Mouse (Mus musculus): ENCODE measurements around the gene Phykpl. TPM values are rescaled to one million over a fixed set of nuclear protein-coding genes. Genes with fewer than 3 reads are reported as not detected.

Phykpl gene
- polyA plus RNA-seq, 1 experiment, result 7.0 TPM

DNA sequence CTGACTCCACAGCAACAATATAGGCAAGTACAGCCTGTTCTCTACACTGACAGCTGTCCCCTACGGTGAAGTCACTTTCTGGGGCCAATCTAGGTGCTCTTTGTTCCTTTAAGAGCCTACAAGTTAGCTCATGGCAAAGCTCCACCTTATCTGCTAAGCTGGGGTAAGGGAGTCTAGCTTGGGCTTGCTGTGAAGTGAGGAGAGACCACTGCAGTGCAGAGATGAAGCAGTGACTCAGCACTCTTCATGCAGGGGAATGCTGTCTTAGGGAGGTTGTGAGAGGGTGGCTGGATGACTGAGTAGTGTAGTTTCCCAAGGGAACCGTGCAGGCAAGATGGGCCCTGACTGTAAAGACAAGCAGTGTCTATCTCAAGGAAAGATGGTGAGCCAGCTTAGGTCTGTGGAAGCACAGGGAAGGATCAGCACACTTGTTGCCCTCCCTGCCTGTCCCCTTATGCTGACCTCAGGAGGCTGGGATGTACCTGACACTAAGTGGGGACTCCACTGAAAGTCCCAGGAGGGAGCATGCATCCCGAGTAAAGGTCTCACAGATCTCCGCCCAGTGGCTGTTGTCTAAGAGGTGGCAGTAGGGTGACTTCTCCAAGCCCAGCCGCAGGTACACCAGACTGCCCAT is 40.7 kb downstream of the Phykpl start:
- Histone ChIP-seq H3K79me2 (ENCODE audit: control insufficient read depth, insufficient read depth) (peaks cover 16% of the 10 kb centered on the region), H3K4me2 (ENCODE audit: low read depth) (no peak overlapping the region), H3K4me3 (no peak overlapping the region), H3K27me3 (ENCODE audit: control insufficient read depth, insufficient read depth, insufficient read length) (no peaks in the 10 kb centered on the region), H3ac (ENCODE audit: control insufficient read depth, insufficient read length) (no peak overlapping the region), H3K36me3 (ENCODE audit: control insufficient read depth, insufficient read depth) (peaks cover 30% of the 10 kb centered on the region)
- no peak for TF ChIP-seq USF1 (IDR thresholded peaks at IDR 0.05; ENCODE audit: low read depth)
- no peak for TF ChIP-seq CEBPB (IDR thresholded peaks at IDR 0.05; ENCODE audit: insufficient read depth, poor library complexity, severe bottlenecking)
- TF ChIP-seq POLR2A (IDR thresholded peaks at IDR 0.05; ENCODE audit: insufficient read length, low read depth), result no peak
- no peak for TF ChIP-seq MYOG (IDR thresholded peaks at IDR 0.05; ENCODE audit: control insufficient read depth in 1 of 3, insufficient read depth in 1 of 3, insufficient read length in 2 of 3, low read depth in 2 of 3)
- TF ChIP-seq E2F4 (IDR thresholded peaks at IDR 0.05; ENCODE audit: insufficient read depth), result no peak
- TF ChIP-seq TCF3 (IDR thresholded peaks at IDR 0.05; ENCODE audit: insufficient read length, low read depth), result no peak
- TF ChIP-seq MAX (IDR thresholded peaks at IDR 0.05; ENCODE audit: low read depth), result no peak
- no peak for TF ChIP-seq POLR2AphosphoS2 (IDR thresholded peaks at IDR 0.05; ENCODE audit: insufficient read length, low read depth)
- no peak for TF ChIP-seq REST (IDR thresholded peaks at IDR 0.05; ENCODE audit: insufficient read depth, insufficient read length)
- no peak for TF ChIP-seq TCF12 (IDR thresholded peaks at IDR 0.05; ENCODE audit: insufficient read depth, poor library complexity, severe bottlenecking)
- no peak for TF ChIP-seq SRF (IDR thresholded peaks at IDR 0.05; ENCODE audit: control insufficient read depth, insufficient read length, low read depth)
- no peak for TF ChIP-seq MYOD1 (IDR thresholded peaks at IDR 0.05; ENCODE audit: control insufficient read depth in 1 of 3, insufficient read length in 2 of 3, low read depth in 2 of 3)

DNA sequence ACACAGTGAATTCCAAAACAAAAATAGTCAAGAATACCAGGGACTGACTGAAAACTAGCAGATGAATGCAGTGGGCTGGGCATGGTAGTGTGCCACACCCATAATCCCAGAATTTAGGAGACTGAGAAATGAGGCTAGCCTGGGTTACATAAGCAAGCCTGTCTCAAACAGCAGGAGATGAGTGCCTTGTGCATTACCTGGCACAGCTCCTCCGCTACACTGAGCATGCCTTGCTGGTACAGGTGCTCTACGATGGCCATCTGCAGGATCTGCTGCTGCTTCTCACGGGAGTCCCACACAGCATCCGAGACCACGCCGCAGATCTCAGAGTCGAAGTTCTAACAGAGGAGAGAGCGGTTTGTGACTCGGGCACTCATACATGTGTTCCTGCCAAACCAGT is 42.9 kb downstream of the Phykpl start:
- H3K36me3 ChIP-seq (ENCODE audit: control insufficient read depth, insufficient read depth), result peaks cover 24% of the 10 kb centered on the region
- no peak overlapping the region for H3K4me3 ChIP-seq
- H3K27me3 ChIP-seq (ENCODE audit: control insufficient read depth, insufficient read depth, insufficient read length), result no peaks in the 10 kb centered on the region
- TF ChIP-seq POLR2AphosphoS2 (IDR thresholded peaks at IDR 0.05; ENCODE audit: insufficient read length, low read depth) (peak; percentile 50), POLR2A (IDR thresholded peaks at IDR 0.05; ENCODE audit: insufficient read length, low read depth) (peak; percentile 18), E2F4 (IDR thresholded peaks at IDR 0.05; ENCODE audit: insufficient read depth) (no peak), TCF3 (IDR thresholded peaks at IDR 0.05; ENCODE audit: insufficient read length, low read depth) (no peak)
- no peak overlapping the region for H3K4me2 ChIP-seq (ENCODE audit: low read depth)
- no peaks in the 10 kb centered on the region for H3K79me2 ChIP-seq (ENCODE audit: control insufficient read depth, insufficient read depth)
- H3ac ChIP-seq (ENCODE audit: control insufficient read depth, insufficient read length), result no peak overlapping the region

DNA sequence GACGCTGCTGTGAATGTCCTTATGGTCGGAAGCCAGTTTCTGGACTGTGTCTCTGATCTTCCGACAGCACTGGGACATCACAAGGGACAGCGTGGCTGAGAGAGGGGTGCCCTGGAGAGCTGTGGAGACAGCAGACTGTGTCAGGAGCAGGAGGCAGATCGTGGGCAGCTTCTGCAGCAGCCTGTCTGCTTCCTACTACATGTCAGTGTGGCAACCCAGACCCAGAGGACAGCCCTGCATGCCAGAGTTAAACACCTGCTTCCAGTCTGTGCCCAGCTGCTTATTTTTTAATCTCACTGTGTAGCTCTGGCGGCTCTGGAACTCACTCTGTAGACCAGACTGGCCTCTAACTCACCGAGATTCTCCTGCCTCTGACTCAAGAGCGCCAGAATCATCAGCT is 43.4 kb downstream of the Phykpl start:
- H3K36me3 ChIP-seq (ENCODE audit: control insufficient read depth, insufficient read depth), result peaks cover 20% of the 10 kb centered on the region
- H3K27me3 ChIP-seq (ENCODE audit: control insufficient read depth, insufficient read depth, insufficient read length), result no peaks in the 10 kb centered on the region
- TF ChIP-seq SRF (IDR thresholded peaks at IDR 0.05; ENCODE audit: control insufficient read depth, insufficient read length, low read depth), result no peak
- no peak for TF ChIP-seq TCF3 (IDR thresholded peaks at IDR 0.05; ENCODE audit: insufficient read length, low read depth)
- no peak for TF ChIP-seq POLR2AphosphoS2 (IDR thresholded peaks at IDR 0.05; ENCODE audit: insufficient read length, low read depth)
- peak in 1 of 3 experiments; percentile 69 for TF ChIP-seq MYOG (IDR thresholded peaks at IDR 0.05; ENCODE audit: control insufficient read depth in 1 of 3, insufficient read depth in 1 of 3, insufficient read length in 2 of 3, low read depth in 2 of 3)
- TF ChIP-seq REST (IDR thresholded peaks at IDR 0.05; ENCODE audit: insufficient read depth, insufficient read length), result no peak
- no peak for TF ChIP-seq POLR2A (IDR thresholded peaks at IDR 0.05; ENCODE audit: insufficient read length, low read depth)
- peak; percentile 11 to 43 (median 23) for TF ChIP-seq MYOD1 (IDR thresholded peaks at IDR 0.05; ENCODE audit: control insufficient read depth in 1 of 3, insufficient read length in 2 of 3, low read depth in 2 of 3)
- no peak for TF ChIP-seq TCF12 (IDR thresholded peaks at IDR 0.05; ENCODE audit: insufficient read depth, poor library complexity, severe bottlenecking)
- no peak for TF ChIP-seq CEBPB (IDR thresholded peaks at IDR 0.05; ENCODE audit: insufficient read depth, poor library complexity, severe bottlenecking)
- TF ChIP-seq E2F4 (IDR thresholded peaks at IDR 0.05; ENCODE audit: insufficient read depth), result no peak
- H3ac ChIP-seq (ENCODE audit: control insufficient read depth, insufficient read length), result no peak overlapping the region
- no peaks in the 10 kb centered on the region for H3K79me2 ChIP-seq (ENCODE audit: control insufficient read depth, insufficient read depth)
- H3K4me3 ChIP-seq, result no peak overlapping the region
- no peak overlapping the region for H3K4me2 ChIP-seq (ENCODE audit: low read depth)

DNA sequence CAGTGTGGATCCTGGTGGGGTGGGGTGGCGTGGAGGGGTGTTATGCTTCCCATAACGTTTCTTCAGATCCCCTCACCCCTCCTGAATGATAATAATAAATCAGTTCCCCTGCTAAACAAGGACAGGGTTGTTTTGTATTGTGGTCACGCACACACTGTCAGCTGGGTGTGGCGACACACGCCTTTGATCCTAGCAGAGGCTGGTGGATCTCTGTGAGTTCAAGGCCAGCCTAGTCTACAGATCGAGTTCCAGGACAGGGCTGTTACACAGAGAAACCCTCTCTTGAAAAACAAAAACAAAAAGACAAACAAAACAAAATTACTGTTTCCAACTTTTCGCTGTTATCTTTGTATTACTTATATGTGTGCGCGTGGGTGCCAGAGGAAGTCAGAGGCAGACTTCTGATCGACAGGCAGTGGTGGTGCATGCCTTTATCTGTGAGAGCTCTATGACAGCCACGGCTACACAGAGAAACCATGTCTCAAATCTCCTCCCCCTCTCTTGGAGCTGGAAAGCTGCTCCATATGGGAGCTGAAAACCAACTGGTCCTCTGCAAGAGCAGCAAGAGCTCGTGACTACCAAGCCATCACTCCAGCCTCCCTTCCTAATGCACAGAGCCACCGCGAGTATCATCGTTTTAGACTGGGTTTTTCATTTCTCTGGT is 45.2 kb downstream of the Phykpl start:
- Histone ChIP-seq H3K27me3 (ENCODE audit: control insufficient read depth, insufficient read depth, insufficient read length) (no peaks in the 10 kb centered on the region), H3ac (ENCODE audit: control insufficient read depth, insufficient read length) (no peak overlapping the region), H3K4me2 (ENCODE audit: low read depth) (no peak overlapping the region), H3K79me2 (ENCODE audit: control insufficient read depth, insufficient read depth) (no peaks in the 10 kb centered on the region), H3K4me3 (no peak overlapping the region), H3K36me3 (ENCODE audit: control insufficient read depth, insufficient read depth) (peaks cover 11% of the 10 kb centered on the region)
- no peak for TF ChIP-seq SRF (IDR thresholded peaks at IDR 0.05; ENCODE audit: control insufficient read depth, insufficient read length, low read depth)
- TF ChIP-seq REST (IDR thresholded peaks at IDR 0.05; ENCODE audit: insufficient read depth, insufficient read length), result no peak
- no peak for TF ChIP-seq POLR2AphosphoS2 (IDR thresholded peaks at IDR 0.05; ENCODE audit: insufficient read length, low read depth)
- no peak for TF ChIP-seq CEBPB (IDR thresholded peaks at IDR 0.05; ENCODE audit: insufficient read depth, poor library complexity, severe bottlenecking)
- no peak for TF ChIP-seq TCF12 (IDR thresholded peaks at IDR 0.05; ENCODE audit: insufficient read depth, poor library complexity, severe bottlenecking)
- no peak for TF ChIP-seq E2F4 (IDR thresholded peaks at IDR 0.05; ENCODE audit: insufficient read depth)
- TF ChIP-seq TCF3 (IDR thresholded peaks at IDR 0.05; ENCODE audit: insufficient read length, low read depth), result no peak

Data from myocyte (in vitro differentiated cells).